Mouse (Mus musculus) layer of hippocampus, postnatal 25 days (tissue): Measurements from ENCODE around the gene Wwc2. TPM values are rescaled to one million over a fixed set of nuclear protein-coding genes. Genes with fewer than 3 reads are reported as not detected.

Experiments
- DNase-seq, 2 experiments: peaks; one replicate each; pipeline ENCODE4 v3.0.0; 2022; ENCODE audit warnings: mixed read lengths in 2 of 2, low spot score in 1 of 2; ENCODE audit errors: extremely low spot score in 1 of 2
- total RNA-seq, 2 experiments: library from RNA; stranded (reverse); gene quantifications; 2 replicates each; pipeline ENCODE4 v1.2.3; 2021

Wwc2 gene
- total RNA-seq, 2 experiments from 2014 or later = 28.0 to 29.0 TPM

DNA sequence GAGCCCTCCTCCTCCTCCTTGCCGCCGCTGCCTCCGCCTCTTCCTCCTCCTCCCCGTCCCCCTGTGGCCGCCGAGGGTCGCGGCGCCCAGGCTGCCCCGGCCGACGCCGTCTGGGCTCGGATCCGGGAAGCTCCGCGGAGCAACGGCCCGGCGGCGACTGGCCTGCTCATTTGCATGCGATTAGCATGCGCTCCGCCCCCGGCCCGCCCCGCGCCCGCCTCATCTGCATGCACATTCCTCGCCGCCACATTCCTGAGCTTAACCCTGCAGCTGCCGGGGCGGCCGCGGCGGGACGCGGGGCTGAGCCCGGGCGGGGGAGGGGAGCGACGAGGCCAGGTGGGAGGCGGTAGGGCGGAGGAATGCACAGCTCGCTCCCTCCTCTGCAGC lies 345 bp downstream of the Wwc2 start:
- DNase-seq = peak; percentile 82 to 84

DNA sequence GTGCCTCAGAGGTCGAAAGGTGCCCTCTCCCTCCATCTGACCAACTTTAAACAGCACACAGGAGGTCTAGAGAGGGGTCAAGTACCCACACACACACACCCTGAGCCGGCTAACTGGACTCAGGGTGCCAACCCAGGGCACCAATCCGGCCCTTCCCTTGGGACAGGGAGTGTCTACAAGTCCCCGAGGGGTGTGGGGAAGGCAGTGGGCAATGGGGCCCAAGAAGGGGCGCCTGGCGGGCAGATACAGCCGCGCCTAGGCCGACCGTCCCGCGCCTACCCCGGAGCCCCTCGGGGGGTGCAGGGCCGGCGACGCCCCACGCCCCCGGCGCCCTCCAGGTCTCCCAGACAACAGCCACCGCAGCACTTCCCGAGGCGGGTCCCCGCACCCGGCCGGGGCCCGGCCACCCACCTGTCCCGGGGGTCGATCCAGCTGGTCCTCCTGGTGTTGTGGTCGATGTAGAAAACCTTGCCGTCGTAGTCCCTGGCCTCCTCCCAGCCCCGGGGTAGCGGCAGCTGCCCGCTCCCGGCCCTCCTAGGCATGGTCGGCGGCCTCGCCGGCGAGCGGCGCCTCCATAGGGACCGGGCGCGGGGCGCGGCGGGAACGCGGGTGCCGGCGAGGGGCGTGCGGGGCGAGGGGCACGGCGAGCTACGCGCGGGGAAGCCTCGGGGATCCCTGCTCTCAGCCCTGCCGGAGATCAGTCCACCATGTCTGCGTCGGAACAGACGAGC lies 904 bp downstream of the Wwc2 start:
- no peak for DNase-seq

DNA sequence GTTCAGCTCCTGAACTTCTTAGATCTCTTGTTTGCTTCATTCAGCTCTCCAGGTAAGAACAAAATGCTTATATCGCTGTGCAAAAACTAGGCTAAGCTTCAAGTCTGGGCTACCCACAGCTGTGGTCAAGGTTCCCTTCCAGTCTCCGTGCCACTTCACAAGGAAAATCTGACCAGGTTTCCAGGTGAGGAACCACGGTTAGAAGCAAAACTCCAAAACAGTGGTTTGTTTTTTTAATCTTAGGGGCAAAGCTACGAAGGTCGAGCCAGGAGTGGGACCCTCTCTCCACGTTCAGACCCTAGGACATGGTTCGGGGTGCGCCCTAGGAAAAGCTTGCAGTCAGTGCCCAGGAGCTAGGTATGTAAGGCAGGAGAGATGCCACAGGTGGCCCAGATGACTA lies 1.5 kb downstream of the Wwc2 start:
- DNase-seq = no peak

DNA sequence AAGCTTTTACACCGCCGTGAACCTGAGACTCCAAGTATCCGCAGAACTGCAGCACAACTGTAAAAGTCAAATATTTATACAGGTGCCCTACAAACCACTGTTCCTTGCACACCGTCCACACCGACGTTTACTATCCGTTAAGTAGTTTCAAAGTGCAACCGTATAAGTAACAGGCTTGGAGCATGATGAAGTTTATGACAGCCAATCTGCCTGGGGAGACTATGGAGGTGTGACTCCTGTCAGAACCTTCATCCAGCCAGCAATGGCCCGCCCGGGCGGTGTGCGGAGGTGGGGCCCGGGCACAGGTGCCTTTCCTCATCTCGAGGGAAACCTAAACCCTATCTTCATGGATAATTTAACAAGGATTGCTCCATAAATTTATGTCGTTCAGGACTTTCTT lies 2.6 kb downstream of the Wwc2 start:
- no peak for DNase-seq

DNA sequence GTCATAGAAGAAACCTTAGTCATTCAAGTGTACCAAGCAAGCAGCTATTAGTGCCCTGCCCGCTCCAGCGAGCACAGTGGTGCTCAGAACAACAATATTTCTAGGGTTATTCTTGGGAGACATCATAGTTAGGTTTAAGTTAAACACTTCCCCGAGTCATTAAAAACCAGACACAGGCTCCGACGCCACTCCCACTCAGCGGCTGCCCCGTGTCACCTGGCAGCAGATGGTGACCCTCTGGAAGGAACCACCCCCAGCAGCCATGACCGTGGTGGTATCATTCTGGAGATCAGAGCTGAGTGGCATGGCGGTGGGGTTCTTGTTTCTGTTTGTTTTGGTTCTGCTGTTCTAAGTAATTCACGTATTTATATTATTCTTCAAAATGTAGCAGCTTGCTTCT lies 5.1 kb downstream of the Wwc2 start:
- no peak for DNase-seq

DNA sequence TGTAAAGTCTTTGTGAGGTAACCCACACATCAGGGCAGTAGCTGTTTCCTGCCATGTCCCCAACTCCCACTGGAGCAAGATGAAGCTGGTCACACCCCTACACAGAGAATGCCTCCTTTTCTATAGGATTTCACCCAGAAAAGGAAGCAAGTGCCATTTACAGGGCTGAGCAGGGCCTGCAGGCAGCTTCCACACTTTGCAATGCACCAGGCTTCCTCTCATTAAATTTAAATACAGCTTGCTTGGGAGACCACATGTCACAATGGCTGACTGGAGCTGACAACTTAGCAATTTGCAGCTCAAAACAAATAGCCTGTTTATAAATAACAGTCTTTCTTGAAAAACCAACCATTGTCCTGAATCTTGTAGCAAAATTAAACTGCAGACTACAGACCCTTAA lies 5.5 kb downstream of the Wwc2 start:
- no peak for DNase-seq

DNA sequence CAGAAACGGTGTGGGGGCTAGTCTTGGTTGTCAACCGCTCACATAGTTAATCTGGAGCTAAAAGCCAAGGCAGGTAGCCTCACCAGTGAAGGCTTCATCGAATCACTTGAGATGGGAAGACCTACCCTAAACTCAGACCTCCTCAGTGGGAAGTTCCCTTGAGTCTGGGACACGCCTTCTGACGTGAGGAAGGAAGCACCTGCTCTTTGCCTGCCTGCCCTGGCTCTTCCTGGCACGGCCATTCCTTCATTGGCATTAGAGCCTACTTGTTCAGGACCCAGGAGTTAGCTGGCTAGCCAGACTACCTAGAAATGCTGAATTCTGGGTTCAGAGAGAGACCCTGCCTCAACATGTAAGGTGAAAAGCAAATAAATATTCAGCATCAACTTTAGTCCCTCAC lies 9.6 kb downstream of the Wwc2 start:
- no peak for DNase-seq

DNA sequence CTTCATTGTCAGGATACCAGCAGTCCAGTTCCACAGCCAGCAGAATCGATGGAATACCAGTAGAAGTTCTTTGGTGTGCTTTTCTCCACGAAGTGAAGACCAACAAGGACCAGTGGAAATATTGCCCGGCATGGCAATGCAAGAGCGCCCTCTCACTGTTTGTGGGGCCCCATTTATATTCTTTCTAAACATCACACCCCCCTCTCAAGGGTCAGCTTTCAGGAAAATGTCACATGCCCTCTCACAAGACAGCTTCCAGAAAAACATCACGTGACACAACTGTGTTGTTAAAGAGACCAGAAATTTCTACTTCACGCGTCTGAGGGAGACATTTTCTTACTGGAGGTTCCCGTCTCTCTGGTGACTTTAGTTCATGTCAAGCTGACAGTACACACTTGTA lies 10.8 kb downstream of the Wwc2 start:
- DNase-seq = no peak

DNA sequence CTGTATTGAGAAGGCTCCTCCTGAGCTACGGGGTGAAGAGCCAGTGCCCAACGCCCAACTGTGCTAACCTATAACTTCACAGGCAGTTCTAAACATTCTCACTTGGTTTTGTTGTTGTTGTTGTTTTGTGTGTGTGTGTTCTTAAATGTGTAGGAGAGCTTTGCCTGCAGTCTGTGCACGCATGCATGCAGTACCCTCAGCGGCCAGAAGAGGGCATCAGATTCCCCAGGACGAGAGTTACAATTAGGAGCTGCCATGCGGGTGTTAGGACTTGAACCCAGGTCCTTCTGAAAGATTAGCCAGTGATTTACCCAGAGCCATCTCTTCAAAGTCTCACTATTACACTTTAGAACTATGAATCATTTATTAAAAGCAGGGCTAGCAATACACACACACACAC lies 12.0 kb downstream of the Wwc2 start:
- DNase-seq = peak in 1 of 2 experiments; percentile 36

DNA sequence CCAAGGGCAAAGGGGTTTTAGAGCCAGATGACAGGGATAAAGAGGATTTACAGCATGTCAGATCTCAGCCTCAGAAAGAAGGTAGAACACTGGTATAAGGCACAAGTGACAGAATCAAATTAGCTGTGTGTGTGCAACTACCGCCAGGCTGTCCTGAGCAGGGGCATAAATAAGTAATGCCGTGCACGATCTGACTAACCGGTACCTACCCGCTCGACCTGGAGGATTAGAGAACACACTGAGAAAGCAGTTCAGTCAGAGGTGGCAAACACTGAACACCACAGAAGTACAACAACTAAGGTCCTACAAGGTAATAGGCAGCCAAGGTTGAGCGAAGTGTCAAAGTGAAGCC lies 15.8 kb downstream of the Wwc2 start:
- DNase-seq = no peak

DNA sequence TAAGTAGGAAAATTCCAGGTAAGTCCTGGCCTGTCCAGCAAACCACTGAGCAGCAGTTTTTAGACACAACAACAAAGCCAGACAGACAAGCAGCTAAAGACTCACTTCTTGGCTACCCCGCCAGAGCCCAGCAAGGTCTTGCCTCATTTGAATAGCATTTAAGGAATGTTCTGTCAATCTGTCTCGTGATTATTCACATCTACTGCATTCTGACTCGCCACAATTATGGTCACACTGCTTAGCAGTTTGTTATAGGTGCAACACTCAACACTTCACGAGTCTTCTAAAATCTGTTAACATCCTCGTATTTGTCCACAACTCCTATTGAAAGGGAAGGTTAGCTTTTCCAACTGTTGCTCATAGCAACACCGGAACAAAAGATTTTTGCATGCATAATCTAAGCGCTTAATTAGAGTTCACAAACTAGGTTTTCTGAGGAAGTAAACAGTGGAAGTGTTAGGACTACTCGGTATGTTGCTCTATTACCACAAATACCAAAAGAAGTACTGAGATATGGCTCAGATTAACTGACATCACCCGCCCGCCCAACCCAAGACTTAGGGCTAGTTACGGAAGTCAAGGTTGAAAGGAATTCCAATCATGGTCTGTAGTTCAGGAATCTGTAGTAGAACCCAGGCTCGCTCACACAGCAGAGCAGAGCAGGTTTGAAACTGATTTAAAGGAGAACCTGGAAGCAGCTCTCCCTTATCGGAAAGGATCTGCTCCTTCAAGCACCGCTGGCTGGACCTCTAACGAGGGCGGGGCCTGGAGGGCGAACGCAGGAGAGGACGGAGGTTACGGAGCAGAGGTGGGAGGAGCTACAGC lies 16.4 kb downstream of the Wwc2 start:
- DNase-seq = no peak

DNA sequence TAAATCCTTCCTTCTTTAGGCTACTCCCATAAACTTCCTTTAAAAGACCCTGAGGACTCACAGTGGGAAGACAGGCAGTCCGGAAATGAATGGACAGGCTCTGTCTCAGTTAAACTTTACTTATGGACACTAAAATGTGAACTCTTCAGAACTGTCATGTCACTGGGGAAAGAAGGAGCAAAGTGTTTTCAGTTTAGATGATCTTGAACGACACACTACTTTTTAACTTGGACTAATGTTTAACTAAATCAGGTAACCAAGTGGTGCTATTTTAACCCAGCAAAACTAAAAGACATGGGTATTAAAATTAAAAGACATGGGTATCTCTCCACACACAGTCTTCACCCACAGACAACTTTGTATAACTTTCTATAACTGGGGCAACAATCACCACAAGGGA lies 19.6 kb downstream of the Wwc2 start:
- DNase-seq = no peak

DNA sequence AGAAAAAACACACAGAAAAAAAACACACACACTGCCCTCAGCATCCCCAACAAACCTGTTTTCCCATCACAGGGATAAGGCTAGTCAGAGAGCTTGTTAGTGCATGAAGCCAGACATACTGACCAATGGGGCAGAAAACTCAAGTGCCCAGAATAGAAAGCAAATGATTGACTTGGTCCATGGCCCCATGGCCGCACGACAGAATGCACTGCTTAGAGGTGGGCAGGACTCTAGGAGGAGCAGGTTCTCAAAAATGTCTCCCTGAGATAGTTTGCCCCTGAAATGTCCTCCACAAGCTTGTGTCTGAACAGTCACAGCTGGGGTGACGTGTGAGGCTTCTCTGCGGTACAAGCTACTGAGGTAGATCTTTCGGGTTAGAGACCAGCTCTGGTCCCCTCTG lies 20.1 kb downstream of the Wwc2 start:
- no peak for DNase-seq

DNA sequence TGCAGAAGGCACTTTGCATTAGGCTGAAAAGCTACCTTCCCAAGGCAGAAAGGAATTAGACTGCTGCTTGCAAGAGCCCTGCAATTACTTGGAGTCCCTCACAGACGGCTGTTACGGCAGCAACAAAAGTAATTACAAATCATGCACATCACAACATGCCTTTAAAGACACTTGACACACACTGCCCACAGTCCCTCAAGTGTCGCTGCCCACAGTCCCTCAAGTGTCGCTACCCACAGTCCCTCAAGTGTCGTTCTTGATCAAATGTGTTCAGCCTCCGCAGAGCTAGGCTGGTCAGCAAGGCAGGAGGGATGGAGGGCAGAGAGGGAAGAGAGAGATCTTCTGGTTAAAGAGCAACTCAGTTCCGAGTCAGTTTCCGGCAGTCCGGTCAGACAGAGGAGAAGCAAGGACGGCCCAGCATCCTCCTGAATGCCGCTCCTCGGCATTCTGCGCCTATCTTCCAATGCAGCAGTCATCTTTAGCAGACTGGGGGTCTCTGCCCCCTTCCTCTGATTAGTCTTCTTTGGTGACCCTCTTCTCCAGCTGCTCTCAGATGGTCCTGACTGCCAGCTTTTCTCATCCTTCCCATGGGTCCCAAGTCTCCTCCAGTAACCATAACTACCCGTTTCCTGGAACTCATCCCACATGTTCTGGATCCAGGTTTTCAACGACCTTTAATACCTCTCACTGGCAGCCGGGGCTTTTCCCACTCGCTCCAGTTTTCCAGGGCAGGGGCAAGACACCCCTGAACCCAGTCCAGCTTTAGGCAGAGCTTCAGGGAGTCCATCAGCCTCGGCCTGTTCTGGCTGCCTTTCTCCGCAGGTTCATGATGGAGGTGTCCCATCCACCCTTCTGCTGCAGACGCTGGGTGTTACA lies 23.4 kb downstream of the Wwc2 start:
- no peak for DNase-seq

DNA sequence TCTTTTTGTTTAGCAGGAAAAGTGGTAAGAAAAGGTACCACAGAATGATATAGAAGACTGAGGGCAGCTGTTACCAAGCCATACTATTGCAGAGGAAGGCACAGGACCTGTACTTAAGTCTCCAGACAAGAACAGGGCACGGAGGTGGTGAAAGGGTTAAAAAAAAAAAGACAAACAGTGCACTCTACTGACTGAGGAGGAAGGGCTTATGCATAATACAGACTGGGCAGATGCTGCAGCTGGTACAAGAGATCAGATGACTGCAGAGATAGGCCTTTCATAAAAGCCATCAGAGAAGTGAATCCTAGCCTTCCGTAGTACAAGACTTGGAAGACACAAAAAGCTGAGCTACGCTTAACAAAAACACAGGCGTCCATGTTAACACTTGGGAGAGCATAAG lies 28.2 kb downstream of the Wwc2 start:
- DNase-seq = no peak

DNA sequence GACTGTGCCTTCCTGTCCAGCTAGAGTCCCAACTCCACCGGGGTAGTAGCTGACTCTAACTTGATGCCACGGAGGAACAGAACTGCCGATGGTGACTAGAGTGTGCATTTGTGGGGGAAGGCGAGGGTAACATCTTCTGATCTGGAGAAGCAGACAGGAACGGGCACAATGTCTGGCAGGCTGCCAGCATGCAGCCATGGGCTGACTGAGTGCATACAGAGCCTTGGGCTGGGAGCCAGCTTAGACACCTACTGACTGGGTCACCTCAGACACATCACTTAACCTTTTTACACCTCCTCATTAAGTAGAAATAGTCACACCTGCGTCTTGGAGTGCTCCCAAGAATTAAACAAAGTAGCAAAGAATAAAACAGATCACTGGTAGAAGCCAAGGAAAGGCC lies 28.7 kb downstream of the Wwc2 start:
- DNase-seq = peak in 1 of 2 experiments; percentile 26

DNA sequence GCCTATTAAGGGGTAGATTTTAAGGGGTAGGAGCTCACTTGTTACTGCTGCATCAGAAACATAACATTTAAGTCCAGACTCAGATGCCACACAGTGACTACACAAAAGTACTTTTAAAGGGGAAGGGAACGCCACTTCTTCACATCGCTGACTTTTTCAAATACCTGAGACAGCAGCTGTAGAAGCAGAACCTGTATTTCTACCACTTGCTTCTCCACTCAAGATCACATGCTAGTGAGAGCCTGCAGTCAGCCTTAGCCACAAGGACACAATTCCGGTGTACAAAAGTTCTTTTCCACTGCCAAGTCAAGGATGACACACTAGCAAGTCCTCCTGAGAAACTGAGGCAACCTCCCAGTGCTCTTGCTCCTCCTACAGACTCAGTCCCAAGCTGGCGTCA lies 33.2 kb downstream of the Wwc2 start:
- no peak for DNase-seq

DNA sequence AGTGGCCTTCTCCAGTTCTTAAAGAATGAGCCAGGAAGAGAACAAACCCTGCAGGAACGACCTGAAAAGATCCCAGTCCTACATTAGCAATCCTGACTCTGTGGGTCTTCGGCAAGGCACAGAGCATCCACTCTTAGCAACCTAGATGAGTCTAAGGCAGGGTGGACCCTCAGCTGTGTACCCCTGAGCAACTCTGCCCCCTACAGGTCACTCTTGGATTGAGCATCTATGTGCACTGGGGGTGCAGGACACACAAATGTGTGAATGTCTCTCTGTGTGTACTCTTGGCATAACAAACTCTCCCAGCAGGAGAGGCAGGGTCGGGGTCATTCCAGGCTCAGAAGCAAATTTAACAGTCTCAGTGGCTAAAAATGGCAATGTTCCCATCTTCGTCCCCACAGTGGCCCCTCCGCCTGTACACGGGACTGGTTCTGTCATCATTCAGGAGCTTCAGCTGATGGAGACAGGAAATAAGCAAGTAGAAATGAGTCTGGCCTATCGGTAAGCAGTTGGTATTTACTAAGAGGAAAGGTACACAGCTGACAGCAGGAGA lies 39.3 kb downstream of the Wwc2 start:
- peak in 1 of 2 experiments; percentile 45 for DNase-seq

DNA sequence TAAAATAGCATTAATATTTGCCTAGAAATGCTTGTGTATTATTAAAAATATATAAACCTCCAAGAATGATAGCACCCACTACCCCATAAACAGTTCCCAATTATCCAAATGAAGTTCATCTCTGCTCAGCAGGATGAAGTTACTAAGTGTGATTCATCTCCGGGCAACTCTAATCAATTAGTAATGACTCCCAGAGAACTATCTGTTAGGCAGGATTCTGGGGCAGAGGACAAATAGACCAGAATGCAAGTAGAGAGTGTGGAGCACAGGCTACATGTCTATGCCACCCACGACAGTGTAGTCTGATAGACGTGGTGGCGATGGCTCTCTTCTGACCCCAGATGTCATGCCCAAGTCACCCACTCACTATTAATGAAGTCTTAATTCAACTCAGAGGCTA lies 41.9 kb downstream of the Wwc2 start:
- DNase-seq = no peak

DNA sequence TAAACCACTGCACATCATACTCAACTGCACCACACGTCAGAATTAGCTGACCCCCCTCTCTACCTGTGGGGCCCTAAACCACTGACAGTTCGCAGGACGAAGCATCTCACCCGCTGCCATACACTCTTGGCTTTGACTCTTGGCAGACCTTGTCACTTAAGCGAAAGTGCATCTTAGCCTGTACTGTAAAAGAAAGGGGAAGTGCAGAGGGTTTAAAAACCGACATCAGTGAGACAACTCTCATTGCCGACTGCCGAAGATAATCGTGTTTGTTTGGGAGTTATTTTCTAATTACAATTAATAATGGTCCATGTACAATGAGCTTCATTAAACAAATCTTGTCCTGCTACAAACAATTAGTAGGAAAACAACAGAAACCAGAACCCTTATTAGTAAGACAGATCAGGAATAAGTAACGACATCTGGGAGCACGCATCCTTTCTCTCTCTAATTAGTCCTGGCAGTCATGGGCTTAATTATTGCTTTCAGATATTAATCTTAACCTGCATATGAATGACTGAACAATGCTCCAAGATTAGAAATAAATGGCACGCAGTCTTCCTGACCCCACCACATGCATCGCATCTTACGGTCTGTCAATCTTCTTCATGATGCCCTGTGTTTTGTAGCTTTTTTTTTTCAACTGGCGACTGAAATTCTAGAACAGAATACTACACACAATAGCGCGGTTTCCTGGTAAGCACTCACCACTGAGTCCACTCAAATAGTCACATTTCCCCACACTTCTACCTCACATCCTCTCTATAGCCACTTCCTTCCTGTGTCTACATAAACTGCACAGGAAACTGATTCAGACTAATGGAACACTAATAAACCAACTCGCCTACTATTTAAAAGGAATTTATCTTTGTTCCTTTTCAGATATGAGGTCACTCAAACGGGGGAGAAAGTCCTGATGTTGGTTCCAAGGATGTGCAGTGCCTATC lies 42.8 kb downstream of the Wwc2 start:
- DNase-seq = no peak
